Mouse (Mus musculus) hindbrain, embryonic 15.5 days (tissue): ENCODE measurements around the gene Trim2. TPM values are rescaled to one million over a fixed set of nuclear protein-coding genes. Genes with fewer than 3 reads are reported as not detected.

Experiments
- ATAC-seq: fragments of 200-750 bp; cut with Nextera tagmentation; 2 replicates; pipeline ENCODE4 v1.8.0; 2017; ENCODE audit warnings: low read depth, moderate number of reproducible peaks, moderate TSS enrichment; ENCODE audit not compliant: low FRiP score
- H3K27ac ChIP-seq: fragments of 300-500 bp; sonication (generic); replicated peaks from 2 replicates; pipeline ENCODE4 v1.5.1; 2015; ENCODE audit warnings: mild to moderate bottlenecking, inconsistent platforms
- H3K27me3 ChIP-seq: fragments of 300-500 bp; sonication (generic); 2 replicates; pipeline ENCODE4 v1.6.1; 2015; ENCODE audit warnings: control low read depth, inconsistent platforms
- H3K36me3 ChIP-seq: fragments of 300-500 bp; sonication (generic); 2 replicates; pipeline ENCODE4 v1.6.1; 2015; ENCODE audit warnings: control low read depth, inconsistent platforms
- H3K4me1 ChIP-seq: fragments of 300-500 bp; sonication (generic); replicated peaks from 2 replicates; pipeline ENCODE4 v1.6.1; 2015; ENCODE audit warnings: control low read depth, inconsistent platforms
- H3K4me2 ChIP-seq: fragments of 300-500 bp; sonication (generic); 2 replicates; pipeline ENCODE4 v1.6.1; 2015; ENCODE audit warnings: moderate library complexity, mild to moderate bottlenecking, inconsistent platforms
- H3K4me3 ChIP-seq: fragments of 300-500 bp; sonication (generic); 2 replicates; pipeline ENCODE4 v1.5.1; 2015; ENCODE audit warnings: mild to moderate bottlenecking, inconsistent platforms
- H3K9ac ChIP-seq: fragments of 300-500 bp; sonication (generic); 2 replicates; pipeline ENCODE4 v1.6.1; 2015; ENCODE audit warnings: inconsistent platforms
- H3K9me3 ChIP-seq: fragments of 300-500 bp; sonication (generic); 2 replicates; pipeline ENCODE4 v1.6.1; 2016; ENCODE audit warnings: control low read depth, inconsistent platforms
- WGBS: fragments of 180-500 bp; shearing (Covaris S2); methylation state at CpG from one replicate; pipeline ENCODE4 v1.1.7; 2015; 5-methylcytosine and 5-hydroxymethylcytosine counted together
- polyA plus RNA-seq: library from polyadenylated mRNA; unstranded; fragments of >200 nt; fragmentation: Nextera tagmentation; extraction: Ambion mirVana; gene quantifications from 2 replicates; pipeline ENCODE4 v1.2.1, GENCODE M21; 2015

The Trim2 gene
- polyA plus RNA-seq, 1 experiment from 2014 or later: 139 TPM

GRCm38 (mm10) chr3:84337585-84337984 is 30.9 kb upstream of the Trim2 start:
- no peaks in the 10 kb centered on the region for H3K9me3 ChIP-seq
- H3K9ac ChIP-seq: no peak overlapping the region
- no peak overlapping the region for H3K27ac ChIP-seq
- H3K27me3 ChIP-seq: 0 out of 2 replicates have a peak, but pooled peaks cover 2% of the 10 kb centered on the region
- peaks cover 8% of the 10 kb centered on the region for H3K4me1 ChIP-seq
- H3K36me3 ChIP-seq: no peaks in the 10 kb centered on the region
- no peak overlapping the region for H3K4me2 ChIP-seq
- 67% methylated on average over 10 of the region's 11 CpGs for WGBS
- no peak for ATAC-seq
- H3K4me3 ChIP-seq: no peak overlapping the region

GRCm38 (mm10) chr3:84336342-84336741 is 29.7 kb upstream of the Trim2 start:
- H3K9ac ChIP-seq: no peak overlapping the region
- H3K27ac ChIP-seq: no peak overlapping the region
- H3K4me3 ChIP-seq: no peak overlapping the region
- no peaks in the 10 kb centered on the region for H3K9me3 ChIP-seq
- H3K27me3 ChIP-seq: 0 out of 2 replicates have a peak, but pooled peaks cover 5% of the 10 kb centered on the region
- peaks cover 8% of the 10 kb centered on the region for H3K4me1 ChIP-seq
- WGBS: 91% methylated on average over 12 of the region's 12 CpGs
- ATAC-seq: no peak
- H3K4me2 ChIP-seq: no peak overlapping the region
- H3K36me3 ChIP-seq: no peaks in the 10 kb centered on the region

GRCm38 (mm10) chr3:84335421-84336073 is 28.9 kb upstream of the Trim2 start:
- Histone ChIP-seq H3K36me3 (no peaks in the 10 kb centered on the region), H3K4me1 (peaks cover 8% of the 10 kb centered on the region), H3K4me2 (peak overlapping the region; percentile 52), H3K27me3 (0 out of 2 replicates have a peak, but pooled peaks cover 5% of the 10 kb centered on the region), H3K9me3 (no peaks in the 10 kb centered on the region), H3K27ac (no peak overlapping the region), H3K4me3 (no peak overlapping the region), H3K9ac (no peak overlapping the region)
- ATAC-seq: no peak
- WGBS: 37% methylated on average over 8 of the region's 8 CpGs

GRCm38 (mm10) chr3:84334771-84335420 is 28.2 kb upstream of the Trim2 start:
- H3K4me1 ChIP-seq: peaks cover 8% of the 10 kb centered on the region
- H3K4me2 ChIP-seq: peak overlapping the region; percentile 52
- peak overlapping the region; percentile 28 for H3K4me3 ChIP-seq
- H3K27me3 ChIP-seq: 0 out of 2 replicates have a peak, but pooled peaks cover 5% of the 10 kb centered on the region
- no peak overlapping the region for H3K9ac ChIP-seq
- WGBS: 5% methylated on average over 20 of the region's 20 CpGs
- ATAC-seq: 0 out of 2 replicates have a peak, but pooled peaks have one; percentile 21
- no peaks in the 10 kb centered on the region for H3K36me3 ChIP-seq
- H3K27ac ChIP-seq: no peak overlapping the region
- H3K9me3 ChIP-seq: no peaks in the 10 kb centered on the region

- WGBS: 43% methylated on average over 22 of the region's 22 CpGs
- Histone ChIP-seq H3K4me3 (no peak overlapping the region), H3K27me3 (0 out of 2 replicates have a peak, but pooled peaks cover 5% of the 10 kb centered on the region), H3K9me3 (no peaks in the 10 kb centered on the region), H3K9ac (no peak overlapping the region), H3K36me3 (no peaks in the 10 kb centered on the region), H3K27ac (no peak overlapping the region), H3K4me1 (peaks cover 8% of the 10 kb centered on the region), H3K4me2 (no peak overlapping the region)
- ATAC-seq: 0 out of 2 replicates have a peak, but pooled peaks have one; percentile 32
These were observed 27.0 kb upstream of the Trim2 start for GRCm38 (mm10) chr3:84333400-84334349.

GRCm38 (mm10) chr3:84330210-84330609 is 23.5 kb upstream of the Trim2 start:
- 0 out of 2 replicates have a peak, but pooled peaks cover 5% of the 10 kb centered on the region for H3K27me3 ChIP-seq
- H3K27ac ChIP-seq: no peak overlapping the region
- no peaks in the 10 kb centered on the region for H3K9me3 ChIP-seq
- no peaks in the 10 kb centered on the region for H3K36me3 ChIP-seq
- no peak overlapping the region for H3K9ac ChIP-seq
- no peak overlapping the region for H3K4me3 ChIP-seq
- ATAC-seq: no peak
- WGBS: 81% methylated on average over 2 of the region's 2 CpGs
- H3K4me2 ChIP-seq: no peak overlapping the region
- peaks cover 6% of the 10 kb centered on the region for H3K4me1 ChIP-seq

GRCm38 (mm10) chr3:84324967-84325441 is 18.3 kb upstream of the Trim2 start:
- ATAC-seq: no peak
- Histone ChIP-seq H3K27me3 (no peaks in the 10 kb centered on the region), H3K36me3 (no peaks in the 10 kb centered on the region), H3K27ac (no peak overlapping the region), H3K9me3 (no peaks in the 10 kb centered on the region), H3K4me2 (no peak overlapping the region), H3K9ac (no peak overlapping the region), H3K4me3 (no peak overlapping the region), H3K4me1 (peaks cover 5% of the 10 kb centered on the region)
- WGBS: 83% methylated on average over 12 of the region's 12 CpGs

- no peak for ATAC-seq
- no peaks in the 10 kb centered on the region for H3K36me3 ChIP-seq
- WGBS: 30% methylated on average over 3 of the region's 3 CpGs
- H3K9me3 ChIP-seq: no peaks in the 10 kb centered on the region
- H3K9ac ChIP-seq: no peak overlapping the region
- no peaks in the 10 kb centered on the region for H3K27me3 ChIP-seq
- H3K4me1 ChIP-seq: peaks cover 5% of the 10 kb centered on the region
- no peak overlapping the region for H3K4me2 ChIP-seq
- H3K4me3 ChIP-seq: no peak overlapping the region
- H3K27ac ChIP-seq: no peak overlapping the region
These were observed 17.8 kb upstream of the Trim2 start for GRCm38 (mm10) chr3:84324478-84324877.

GRCm38 (mm10) chr3:84324000-84324399 is 17.3 kb upstream of the Trim2 start:
- Histone ChIP-seq H3K36me3 (no peaks in the 10 kb centered on the region), H3K9me3 (no peaks in the 10 kb centered on the region), H3K9ac (no peak overlapping the region), H3K4me1 (peaks cover 5% of the 10 kb centered on the region), H3K4me3 (no peak overlapping the region), H3K27me3 (no peaks in the 10 kb centered on the region), H3K27ac (no peak overlapping the region), H3K4me2 (no peak overlapping the region)
- ATAC-seq: no peak
- 44% methylated on average over 6 of the region's 6 CpGs for WGBS

GRCm38 (mm10) chr3:84319504-84319903 is 12.8 kb upstream of the Trim2 start:
- WGBS: 85% methylated on average over 3 of the region's 3 CpGs
- no peak for ATAC-seq
- no peak overlapping the region for H3K27ac ChIP-seq

GRCm38 (mm10) chr3:84318865-84319264 is 12.2 kb upstream of the Trim2 start:
- no peaks in the 10 kb centered on the region for H3K36me3 ChIP-seq
- ATAC-seq: no peak
- H3K4me3 ChIP-seq: no peak overlapping the region
- H3K4me2 ChIP-seq: no peak overlapping the region
- H3K27me3 ChIP-seq: no peaks in the 10 kb centered on the region
- 95% methylated on average over 4 of the region's 4 CpGs for WGBS
- H3K9ac ChIP-seq: no peak overlapping the region
- no peaks in the 10 kb centered on the region for H3K9me3 ChIP-seq
- H3K27ac ChIP-seq: no peak overlapping the region
- H3K4me1 ChIP-seq: peaks cover 9% of the 10 kb centered on the region

More at GRCm38 (mm10) chr3:84319504-84319903, 12.8 kb upstream of the Trim2 start:
- no peak overlapping the region for H3K9ac ChIP-seq
- peaks cover 14% of the 10 kb centered on the region for H3K4me1 ChIP-seq
- no peak overlapping the region for H3K4me2 ChIP-seq
- no peaks in the 10 kb centered on the region for H3K9me3 ChIP-seq
- H3K27me3 ChIP-seq: no peaks in the 10 kb centered on the region
- H3K4me3 ChIP-seq: no peak overlapping the region
- no peaks in the 10 kb centered on the region for H3K36me3 ChIP-seq
